Mouse (Mus musculus): ENCODE data around the gene Acan. TPM values are rescaled to one million over a fixed set of nuclear protein-coding genes. Genes with fewer than 3 reads are reported as not detected.

The Acan gene
- 0.42 and 3.5 TPM in 2 replicates for polyA plus RNA-seq (2015; fragmentation: Nextera tagmentation; extraction: Ambion mirVana)

GRCm38 (mm10) chr7:79053383-79053889 lies at the start of gene Acan:
Acan (plus strand) TSS chr7:79053483.

GRCm38 (mm10) chr7:79130843-79131444 lies 77.7 kb downstream of the Acan start, which contains the start of gene Hapln3:
Hapln3 (minus strand) TSS chr7:79131018.

GRCm38 (mm10) chr7:79148711-79149266 lies 95.5 kb downstream of the Acan start, which contains the start of gene Mfge8:
Mfge8 (minus strand) TSS chr7:79149060.

Other genes starting within 250 kb of the Acan start
- 7.7 and 8.6 TPM in 2 replicates for gene Det1, start 206.2 kb upstream of the Acan start, polyA plus RNA-seq (2015; fragmentation: Nextera tagmentation; extraction: Ambion mirVana)
- 16.3 and 18.1 TPM in 2 replicates for gene Aen, start 157.6 kb upstream of the Acan start, polyA plus RNA-seq (2015; fragmentation: Nextera tagmentation; extraction: Ambion mirVana)
- 1.9 and 3.9 TPM in 2 replicates for gene Isg20, start 140.1 kb upstream of the Acan start, polyA plus RNA-seq (2015; fragmentation: Nextera tagmentation; extraction: Ambion mirVana)
- 0.12 and 0.18 TPM in 2 replicates for gene Hapln3, start 77.5 kb downstream of the Acan start, polyA plus RNA-seq (2015; fragmentation: Nextera tagmentation; extraction: Ambion mirVana)
- gene Mfge8, start 95.6 kb downstream of the Acan start, polyA plus RNA-seq (2015; fragmentation: Nextera tagmentation; extraction: Ambion mirVana) = 123 and 143 TPM in 2 replicates
- 3.1 and 3.6 TPM in 2 replicates for gene Abhd2, start 219.7 kb downstream of the Acan start, polyA plus RNA-seq (2015; fragmentation: Nextera tagmentation; extraction: Ambion mirVana)

Data from skeletal muscle tissue, postnatal 0 days (tissue).